Mouse (Mus musculus) neural tube, embryonic 14.5 days (tissue): ENCODE results near the gene Slc22a6. TPM values are rescaled to one million over a fixed set of nuclear protein-coding genes. Genes with fewer than 3 reads are reported as not detected.

ENCODE experiments used
- ATAC-seq: fragments of 200-750 bp; cut with Nextera tagmentation; 2 replicates; pipeline ENCODE4 v1.8.0; 2017; ENCODE audit warnings: low read depth, mild to moderate bottlenecking, moderate TSS enrichment, moderate library complexity
- H3K27ac ChIP-seq: fragments of 300-500 bp; sonication (generic); 2 replicates; pipeline ENCODE4 v1.5.1; 2014; ENCODE audit warnings: low read depth, mild to moderate bottlenecking, control low read depth, low read length, moderate library complexity, mixed read lengths
- H3K27me3 ChIP-seq: fragments of 300-500 bp; sonication (generic); 2 replicates; pipeline ENCODE4 v1.6.1; 2014; ENCODE audit warnings: low read length; ENCODE audit not compliant: control insufficient read depth, insufficient read depth
- H3K36me3 ChIP-seq: fragments of 300-500 bp; sonication (generic); 2 replicates; pipeline ENCODE4 v1.6.1; 2014; ENCODE audit warnings: low read length, mixed read lengths; ENCODE audit not compliant: control insufficient read depth, insufficient read depth
- H3K4me1 ChIP-seq: fragments of 300-500 bp; sonication (generic); 2 replicates; pipeline ENCODE4 v1.6.1; 2014; ENCODE audit warnings: low read length; ENCODE audit not compliant: control insufficient read depth, insufficient read depth
- H3K4me2 ChIP-seq: fragments of 300-500 bp; sonication (generic); 2 replicates; pipeline ENCODE4 v1.6.1; 2014; ENCODE audit warnings: mild to moderate bottlenecking, low read depth, low read length, control low read depth
- H3K4me3 ChIP-seq: fragments of 300-500 bp; sonication (generic); 2 replicates; pipeline ENCODE4 v1.5.1; 2014; ENCODE audit warnings: low read depth, low read length, control low read depth, mixed read lengths
- H3K9ac ChIP-seq: fragments of 300-500 bp; sonication (generic); replicated peaks from 2 replicates; pipeline ENCODE4 v1.6.1; 2014; ENCODE audit warnings: low read depth, mild to moderate bottlenecking, control low read depth, low read length, mixed read lengths
- H3K9me3 ChIP-seq: fragments of 300-500 bp; sonication (generic); 2 replicates; pipeline ENCODE4 v1.6.1; 2016; ENCODE audit warnings: low read length; ENCODE audit not compliant: control insufficient read depth
- WGBS: fragments of 180-500 bp; shearing (Covaris S2); extraction: QIAGEN DNeasy Blood & Tissue Kit; methylation state at CpG from one replicate; pipeline ENCODE4 v1.1.7; 2014; 5-methylcytosine and 5-hydroxymethylcytosine counted together
- polyA plus RNA-seq: library from polyadenylated mRNA; unstranded; fragments of >200 nt; fragmentation: Nextera tagmentation; extraction: Ambion mirVana; gene quantifications from 2 replicates; pipeline ENCODE4 v1.2.1, GENCODE M21; 2014

Slc22a6 gene
- polyA plus RNA-seq, 1 experiment from 2014 or later = not detected

DNA sequence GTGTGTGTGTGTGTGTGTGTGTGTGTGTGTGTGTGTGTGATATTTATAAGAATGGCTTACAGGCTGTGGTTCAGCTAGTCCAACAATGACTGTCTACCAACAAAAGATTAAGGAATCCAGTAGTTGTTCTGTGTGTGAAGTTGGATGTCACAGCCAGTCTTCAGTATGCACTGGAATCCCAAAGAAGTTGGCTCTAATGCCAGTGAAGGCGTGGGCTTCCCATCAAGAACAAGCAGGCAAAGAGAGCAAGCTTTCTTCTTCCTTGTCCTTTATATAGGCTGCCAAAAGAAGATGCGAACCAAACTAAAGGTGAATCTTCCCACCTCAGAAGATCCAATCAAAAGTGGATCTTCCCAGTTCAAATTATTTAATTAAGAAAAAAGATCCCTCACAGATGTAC lies 31.9 kb upstream of the Slc22a6 start:
- no peak overlapping the region for H3K9ac ChIP-seq
- no peak overlapping the region for H3K4me3 ChIP-seq
- no peak overlapping the region for H3K27ac ChIP-seq
- H3K4me1 ChIP-seq = no peaks in the 10 kb centered on the region
- no peaks in the 10 kb centered on the region for H3K36me3 ChIP-seq
- no peak for ATAC-seq
- 91% methylated on average over 2 of the region's 2 CpGs for WGBS
- H3K4me2 ChIP-seq = no peak overlapping the region
- no peaks in the 10 kb centered on the region for H3K27me3 ChIP-seq
- H3K9me3 ChIP-seq = no peaks in the 10 kb centered on the region

DNA sequence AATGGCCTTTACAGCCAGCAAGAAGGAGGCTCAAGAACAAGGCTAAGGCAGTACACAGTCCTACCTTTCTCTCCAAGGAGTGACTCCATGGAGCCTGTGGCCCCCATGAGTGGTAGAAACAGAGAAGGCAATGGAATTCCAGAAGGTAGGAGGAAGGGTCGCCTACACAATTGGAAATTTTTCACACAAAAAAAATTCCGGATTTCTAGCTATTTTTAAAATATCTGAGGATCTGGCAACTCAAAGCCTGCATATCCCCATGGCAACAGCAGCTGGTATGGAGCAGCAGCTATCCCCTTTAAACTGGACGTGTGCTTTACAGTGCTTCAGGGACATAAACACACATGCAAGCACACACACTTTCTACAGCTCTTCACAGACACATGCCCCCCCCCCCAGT lies 31.5 kb upstream of the Slc22a6 start:
- Histone ChIP-seq H3K4me1 (no peaks in the 10 kb centered on the region), H3K36me3 (no peaks in the 10 kb centered on the region), H3K27ac (no peak overlapping the region), H3K9ac (no peak overlapping the region), H3K4me2 (no peak overlapping the region), H3K27me3 (no peaks in the 10 kb centered on the region), H3K9me3 (no peaks in the 10 kb centered on the region), H3K4me3 (no peak overlapping the region)
- WGBS = 69% methylated on average over 3 of the region's 3 CpGs
- no peak for ATAC-seq

DNA sequence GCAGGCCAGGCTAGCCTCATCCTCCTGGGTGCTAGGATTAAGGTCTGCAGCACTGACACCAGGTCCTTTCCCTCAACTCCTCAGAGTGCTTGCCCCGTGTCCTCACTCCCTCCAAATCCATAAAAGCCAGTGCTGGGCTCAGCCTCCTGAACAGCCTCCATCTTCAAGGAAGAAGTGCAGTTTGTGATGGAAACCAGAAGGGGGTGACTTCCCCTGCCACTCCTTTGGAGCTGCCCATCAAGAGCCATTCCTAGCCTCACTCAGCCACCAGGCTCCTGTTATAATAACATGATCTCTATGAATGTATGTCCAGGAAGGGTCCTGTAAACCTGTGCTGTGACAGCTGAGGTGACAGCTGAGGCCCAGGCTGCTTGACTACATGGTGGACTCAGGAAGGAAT lies 30.5 kb upstream of the Slc22a6 start:
- no peak overlapping the region for H3K27ac ChIP-seq
- H3K9ac ChIP-seq = no peak overlapping the region
- H3K9me3 ChIP-seq = no peaks in the 10 kb centered on the region
- H3K4me1 ChIP-seq = no peaks in the 10 kb centered on the region
- no peak overlapping the region for H3K4me2 ChIP-seq
- no peaks in the 10 kb centered on the region for H3K36me3 ChIP-seq
- 45% methylated on average over 1 of the region's 1 CpGs for WGBS
- no peaks in the 10 kb centered on the region for H3K27me3 ChIP-seq
- ATAC-seq = no peak
- no peak overlapping the region for H3K4me3 ChIP-seq

DNA sequence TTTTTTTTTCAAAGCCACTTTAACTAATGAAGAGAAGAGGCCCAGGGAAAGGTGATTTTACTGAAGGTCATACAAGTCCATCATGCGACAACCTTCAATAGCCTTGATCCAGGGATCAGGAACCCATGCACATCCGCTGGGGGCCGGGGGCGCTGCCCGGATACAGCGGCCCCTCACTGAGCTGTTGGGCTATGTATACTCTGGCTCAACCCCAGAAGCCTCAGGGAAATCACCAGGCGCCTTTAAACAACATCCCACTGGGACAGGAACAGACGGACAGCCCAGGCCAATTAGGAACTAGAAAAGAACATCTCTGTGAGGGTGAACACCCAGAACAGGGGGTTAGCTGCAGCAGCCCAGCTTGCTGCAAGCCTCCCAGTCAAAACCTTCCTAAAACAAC lies 26.9 kb upstream of the Slc22a6 start, which contains the start of gene Slc22a8:
TSS of gene Slc22a8 (plus strand) at position 301 of the 400 bp plus-strand sequence.
- Histone ChIP-seq H3K27ac (no peak within 1 kb of the TSS), H3K9me3 (no peaks in the 10 kb centered on the region), H3K4me1 (no peaks in the 10 kb centered on the region), H3K36me3 (no peaks in the 10 kb centered on the region), H3K4me3 (no peak within 1 kb of the TSS), H3K27me3 (no peaks in the 10 kb centered on the region), H3K4me2 (no peak within 1 kb of the TSS), H3K9ac (no peak within 1 kb of the TSS)
- ATAC-seq = no peak
- WGBS = 62% methylated on average over 8 of the region's 8 CpGs

DNA sequence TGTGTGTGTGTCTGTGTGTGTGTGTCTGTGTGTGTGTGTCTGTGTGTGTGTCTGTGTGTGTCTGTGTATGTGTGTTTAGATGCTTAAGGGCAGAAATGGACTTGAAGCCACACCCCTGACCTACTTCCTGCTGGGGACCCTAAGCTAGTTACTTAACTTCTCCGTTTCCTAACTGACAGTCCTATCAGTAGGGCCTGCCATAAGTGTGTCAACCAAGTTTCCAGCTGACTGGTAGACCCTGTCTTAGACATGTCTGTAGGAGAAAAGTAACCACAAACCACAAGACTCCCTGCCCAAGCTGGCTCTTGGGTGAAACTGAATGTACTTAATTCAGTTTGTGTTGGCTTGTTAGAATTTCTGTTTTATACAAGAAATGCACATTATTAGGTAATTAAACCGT lies 25.7 kb upstream of the Slc22a6 start:
- H3K4me1 ChIP-seq = no peaks in the 10 kb centered on the region
- ATAC-seq = no peak
- no peak overlapping the region for H3K4me3 ChIP-seq
- H3K27me3 ChIP-seq = no peaks in the 10 kb centered on the region
- no peak overlapping the region for H3K9ac ChIP-seq
- H3K9me3 ChIP-seq = no peaks in the 10 kb centered on the region
- no peaks in the 10 kb centered on the region for H3K36me3 ChIP-seq
- no peak overlapping the region for H3K27ac ChIP-seq
- WGBS = 77% methylated on average over 2 of the region's 2 CpGs
- no peak overlapping the region for H3K4me2 ChIP-seq

DNA sequence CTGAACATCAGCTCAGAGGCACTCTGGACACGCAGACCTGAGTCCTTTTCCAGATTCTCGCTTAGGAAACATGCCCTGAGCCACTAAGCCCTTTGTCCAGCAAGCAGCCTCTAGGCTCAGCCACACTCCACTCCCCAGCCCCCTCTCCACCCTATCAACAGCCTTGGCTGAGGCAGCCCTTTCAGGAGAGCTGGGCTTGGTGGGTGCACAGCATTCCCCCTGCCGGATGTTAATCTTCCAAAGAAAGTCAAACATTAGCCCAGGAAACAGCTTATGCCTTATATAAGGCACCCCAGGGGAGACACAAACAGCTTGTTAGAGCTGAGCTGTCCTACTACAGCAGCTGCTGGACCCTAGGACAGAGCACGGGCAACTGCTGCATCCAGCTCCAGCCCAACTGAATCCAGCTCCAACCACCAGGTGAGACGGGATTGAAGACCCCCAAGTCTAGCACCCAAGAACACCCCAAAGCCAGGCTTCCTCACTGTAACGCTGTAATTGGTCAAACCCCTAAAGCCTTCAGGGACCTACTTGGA lies 24.9 kb upstream of the Slc22a6 start:
- Histone ChIP-seq H3K36me3 (no peaks in the 10 kb centered on the region), H3K9me3 (no peaks in the 10 kb centered on the region), H3K9ac (no peak overlapping the region), H3K27me3 (no peaks in the 10 kb centered on the region), H3K4me2 (no peak overlapping the region), H3K4me1 (no peaks in the 10 kb centered on the region), H3K27ac (no peak overlapping the region), H3K4me3 (no peak overlapping the region)
- WGBS = 77% methylated on average over 6 of the region's 6 CpGs
- ATAC-seq = no peak

DNA sequence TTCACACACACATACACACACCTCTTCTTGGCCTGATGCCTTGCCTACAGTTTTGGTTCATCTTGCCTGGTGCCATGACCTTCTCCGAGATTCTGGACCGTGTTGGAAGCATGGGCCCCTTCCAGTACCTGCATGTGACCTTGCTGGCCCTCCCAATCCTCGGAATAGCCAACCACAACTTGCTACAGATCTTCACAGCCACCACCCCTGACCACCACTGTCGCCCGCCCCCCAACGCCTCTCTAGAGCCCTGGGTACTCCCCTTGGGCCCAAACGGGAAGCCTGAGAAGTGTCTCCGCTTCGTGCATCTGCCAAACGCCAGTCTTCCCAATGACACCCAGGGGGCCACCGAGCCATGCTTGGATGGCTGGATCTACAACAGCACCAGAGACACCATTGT lies 24.0 kb upstream of the Slc22a6 start:
- Histone ChIP-seq H3K9me3 (no peaks in the 10 kb centered on the region), H3K4me3 (no peak overlapping the region), H3K4me2 (no peak overlapping the region), H3K9ac (no peak overlapping the region), H3K27ac (no peak overlapping the region), H3K36me3 (no peaks in the 10 kb centered on the region), H3K4me1 (no peaks in the 10 kb centered on the region), H3K27me3 (no peaks in the 10 kb centered on the region)
- 89% methylated on average over 11 of the region's 11 CpGs for WGBS
- no peak for ATAC-seq

DNA sequence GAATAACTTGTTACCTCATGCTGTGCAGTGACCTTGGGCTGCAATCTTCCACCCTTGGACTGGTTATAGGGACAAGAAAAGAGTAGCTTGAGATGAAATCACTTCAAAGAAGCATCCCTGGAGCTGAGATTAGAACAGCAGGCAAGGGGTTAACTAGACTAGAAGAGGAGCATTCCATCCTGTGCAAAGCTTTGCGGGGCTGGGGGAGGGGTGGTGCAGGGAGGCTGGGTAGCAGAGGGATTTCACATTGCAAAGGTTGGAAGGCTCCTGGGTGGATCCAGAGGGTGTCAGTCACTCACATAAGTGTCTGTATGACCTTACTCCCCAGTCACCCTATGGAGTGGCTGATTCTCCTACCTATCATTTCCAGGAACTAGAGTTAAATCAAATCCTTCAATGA lies 23.3 kb upstream of the Slc22a6 start:
- 4% methylated on average over 1 of the region's 1 CpGs for WGBS
- Histone ChIP-seq H3K27me3 (no peaks in the 10 kb centered on the region), H3K4me2 (no peak overlapping the region), H3K27ac (no peak overlapping the region), H3K4me1 (no peaks in the 10 kb centered on the region), H3K9me3 (no peaks in the 10 kb centered on the region), H3K4me3 (no peak overlapping the region), H3K36me3 (no peaks in the 10 kb centered on the region), H3K9ac (no peak overlapping the region)
- no peak for ATAC-seq

DNA sequence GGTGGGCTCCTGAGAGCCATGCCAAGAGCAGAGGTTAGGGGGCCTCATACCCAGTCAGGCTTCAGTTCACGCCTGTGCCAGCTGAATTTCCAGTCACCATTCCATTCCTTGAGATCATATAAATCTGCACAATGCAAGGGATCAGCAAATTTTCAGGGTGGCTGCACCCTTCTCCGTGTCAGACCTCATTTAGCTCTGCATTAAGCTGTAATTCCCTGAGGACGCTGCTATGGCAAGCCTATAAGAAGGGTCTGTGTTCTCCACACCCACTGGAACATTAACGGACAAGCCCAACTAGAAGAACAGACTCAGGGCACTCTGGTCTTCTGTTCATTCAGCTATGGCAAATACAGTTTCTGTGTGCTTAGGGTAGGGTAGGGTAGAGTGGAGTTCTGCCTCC lies 20.6 kb upstream of the Slc22a6 start:
- no peak overlapping the region for H3K4me2 ChIP-seq
- H3K9ac ChIP-seq = no peak overlapping the region
- 64% methylated on average over 4 of the region's 4 CpGs for WGBS
- no peak overlapping the region for H3K4me3 ChIP-seq
- no peak overlapping the region for H3K27ac ChIP-seq
- no peak for ATAC-seq
- no peaks in the 10 kb centered on the region for H3K4me1 ChIP-seq
- no peaks in the 10 kb centered on the region for H3K36me3 ChIP-seq
- no peaks in the 10 kb centered on the region for H3K9me3 ChIP-seq
- H3K27me3 ChIP-seq = no peaks in the 10 kb centered on the region

DNA sequence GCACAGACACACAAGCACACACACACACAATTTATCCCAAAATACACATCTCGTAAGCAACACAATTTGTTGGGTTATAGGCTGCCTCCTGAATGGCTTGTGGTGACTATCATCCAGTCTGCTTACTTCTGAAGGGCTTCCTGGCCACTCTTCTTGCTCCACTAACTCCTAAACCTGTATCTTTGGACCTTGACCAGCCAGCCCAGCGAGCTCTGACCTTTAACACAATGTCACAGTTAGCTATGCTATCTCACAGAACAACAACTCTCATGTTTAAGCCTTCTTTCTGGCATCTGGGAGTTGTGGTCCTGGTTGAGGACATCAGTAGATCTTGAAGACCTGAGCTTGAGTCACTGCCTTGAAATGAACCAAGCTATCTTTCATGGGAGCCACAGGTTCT lies 18.6 kb upstream of the Slc22a6 start:
- no peak for ATAC-seq
- Histone ChIP-seq H3K9ac (no peak overlapping the region), H3K4me3 (no peak overlapping the region), H3K36me3 (no peaks in the 10 kb centered on the region), H3K4me2 (no peak overlapping the region), H3K27me3 (no peaks in the 10 kb centered on the region), H3K4me1 (no peaks in the 10 kb centered on the region), H3K27ac (no peak overlapping the region), H3K9me3 (no peaks in the 10 kb centered on the region)
- WGBS = 76% methylated on average over 2 of the region's 2 CpGs
